Mouse (Mus musculus): ENCODE data around the gene Fam234b. TPM values are rescaled to one million over a fixed set of nuclear protein-coding genes. Genes with fewer than 3 reads are reported as not detected.

The Fam234b gene
- polyA plus RNA-seq, 1 experiment from 2014 or later: 12.2 TPM

- Histone ChIP-seq H3K4me1 (ENCODE audit: control insufficient read depth, insufficient read depth, low read length) (peaks cover 3% of the 10 kb centered on the region), H3K27ac (ENCODE audit: low read length) (no peak overlapping the region), H3K9me3 (replicated peaks; ENCODE audit: control insufficient read depth, low read length) (no peaks in the 10 kb centered on the region), H3K9ac (ENCODE audit: low read length) (no peak overlapping the region), H3K4me2 (ENCODE audit: low read depth, low read length) (no peak overlapping the region), H3K4me3 (ENCODE audit: low read length) (no peak overlapping the region), H3K36me3 (ENCODE audit: control insufficient read depth, insufficient read depth) (no peaks in the 10 kb centered on the region), H3K27me3 (ENCODE audit: control insufficient read depth, insufficient read depth, low read length) (no peaks in the 10 kb centered on the region)
- WGBS: 73% methylated on average over 6 of the region's 6 CpGs
- ATAC-seq (replicated peaks; ENCODE audit: extremely low read depth, insufficient read depth, low FRiP score): no peak
Measured at GRCm38 (mm10) chr6:135190122-135190521, 7.7 kb upstream of the Fam234b start.

DNA sequence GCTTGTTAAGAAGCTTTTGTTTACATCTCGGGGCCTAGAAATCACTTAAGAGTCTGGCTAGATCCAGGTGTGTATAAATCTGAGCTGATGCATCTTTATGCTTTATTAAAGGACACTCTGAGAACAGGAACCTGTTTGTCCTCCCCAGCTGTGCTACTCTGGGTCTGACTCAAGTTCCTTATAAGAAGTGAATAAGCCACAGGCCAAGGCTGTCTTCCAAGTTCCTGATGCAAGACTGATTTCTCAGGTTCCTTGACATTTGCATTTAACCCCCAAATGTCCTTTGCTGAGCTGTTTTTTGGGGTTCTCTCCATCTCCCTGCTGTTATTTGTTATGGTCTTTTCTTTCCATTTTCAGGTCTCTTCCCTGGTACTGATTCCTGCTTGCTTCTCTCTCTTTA, 5.9 kb upstream of the Fam234b start:
- H3K9me3 ChIP-seq (replicated peaks; ENCODE audit: control insufficient read depth, low read length): no peaks in the 10 kb centered on the region
- peaks cover 3% of the 10 kb centered on the region for H3K4me1 ChIP-seq (ENCODE audit: control insufficient read depth, insufficient read depth, low read length)
- 88% methylated on average over 1 of the region's 1 CpGs for WGBS
- H3K27me3 ChIP-seq (ENCODE audit: control insufficient read depth, insufficient read depth, low read length): no peaks in the 10 kb centered on the region
- no peak overlapping the region for H3K4me2 ChIP-seq (ENCODE audit: low read depth, low read length)
- H3K36me3 ChIP-seq (ENCODE audit: control insufficient read depth, insufficient read depth): no peaks in the 10 kb centered on the region
- no peak for ATAC-seq (replicated peaks; ENCODE audit: extremely low read depth, insufficient read depth, low FRiP score)
- no peak overlapping the region for H3K4me3 ChIP-seq (ENCODE audit: low read length)
- H3K27ac ChIP-seq (ENCODE audit: low read length): no peak overlapping the region
- H3K9ac ChIP-seq (ENCODE audit: low read length): no peak overlapping the region

DNA sequence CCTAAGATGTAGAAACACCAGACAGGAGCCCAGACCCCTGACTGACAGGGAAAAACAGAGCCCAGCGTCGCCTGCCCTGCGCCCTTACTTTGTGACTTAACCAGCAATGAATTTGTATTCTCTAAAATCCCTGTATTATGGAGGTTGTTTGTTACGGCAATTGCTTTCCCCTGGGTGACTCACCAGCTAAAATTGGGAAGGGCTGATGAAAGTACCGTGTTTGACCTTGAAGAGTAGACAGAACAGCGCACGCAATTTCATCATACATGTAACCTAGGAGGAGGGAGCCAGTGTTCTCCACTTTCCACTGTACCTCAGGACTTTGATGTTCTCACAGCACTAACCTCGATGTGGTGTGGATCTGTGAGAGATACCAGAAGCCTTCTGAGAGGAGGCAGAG, 4.8 kb upstream of the Fam234b start:
- Histone ChIP-seq H3K4me1 (ENCODE audit: control insufficient read depth, insufficient read depth, low read length) (peaks cover 6% of the 10 kb centered on the region), H3K27ac (ENCODE audit: low read length) (no peak overlapping the region), H3K4me3 (ENCODE audit: low read length) (no peak overlapping the region), H3K36me3 (ENCODE audit: control insufficient read depth, insufficient read depth) (no peaks in the 10 kb centered on the region), H3K27me3 (ENCODE audit: control insufficient read depth, insufficient read depth, low read length) (no peaks in the 10 kb centered on the region), H3K9ac (ENCODE audit: low read length) (no peak overlapping the region), H3K4me2 (ENCODE audit: low read depth, low read length) (no peak overlapping the region), H3K9me3 (replicated peaks; ENCODE audit: control insufficient read depth, low read length) (no peaks in the 10 kb centered on the region)
- ATAC-seq (replicated peaks; ENCODE audit: extremely low read depth, insufficient read depth, low FRiP score): no peak
- 66% methylated on average over 8 of the region's 8 CpGs for WGBS

- WGBS: 47% methylated on average over 4 of the region's 4 CpGs
- ATAC-seq (replicated peaks; ENCODE audit: extremely low read depth, insufficient read depth, low FRiP score): no peak
- Histone ChIP-seq H3K9me3 (replicated peaks; ENCODE audit: control insufficient read depth, low read length) (no peaks in the 10 kb centered on the region), H3K36me3 (ENCODE audit: control insufficient read depth, insufficient read depth) (no peaks in the 10 kb centered on the region), H3K4me1 (ENCODE audit: control insufficient read depth, insufficient read depth, low read length) (peaks cover 6% of the 10 kb centered on the region), H3K4me2 (ENCODE audit: low read depth, low read length) (no peak overlapping the region), H3K27ac (ENCODE audit: low read length) (no peak overlapping the region), H3K27me3 (ENCODE audit: control insufficient read depth, insufficient read depth, low read length) (no peaks in the 10 kb centered on the region), H3K4me3 (ENCODE audit: low read length) (no peak overlapping the region), H3K9ac (ENCODE audit: low read length) (no peak overlapping the region)
Measured at GRCm38 (mm10) chr6:135193733-135194132, 4.0 kb upstream of the Fam234b start.

DNA sequence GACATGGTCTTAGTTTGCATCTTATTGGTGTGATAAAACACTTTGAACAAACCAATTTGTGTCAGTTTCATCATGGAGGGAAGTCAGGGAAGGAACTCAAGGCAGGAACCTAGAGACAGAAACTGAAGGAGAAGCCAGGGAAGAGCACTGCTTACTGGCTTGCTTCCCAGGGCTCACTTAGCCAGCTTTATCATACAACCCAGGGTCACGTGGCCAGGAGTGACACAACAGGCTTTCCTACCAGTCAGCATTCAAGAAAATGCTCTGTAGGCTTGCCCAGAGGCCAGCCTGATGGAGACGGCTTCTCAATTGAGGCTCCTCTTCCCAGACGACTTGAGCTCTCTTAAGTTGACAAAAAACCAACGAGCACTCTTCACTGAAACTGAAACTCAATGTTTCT, 2.9 kb upstream of the Fam234b start:
- ATAC-seq (replicated peaks; ENCODE audit: extremely low read depth, insufficient read depth, low FRiP score): no peak
- Histone ChIP-seq H3K27ac (ENCODE audit: low read length) (no peak overlapping the region), H3K36me3 (ENCODE audit: control insufficient read depth, insufficient read depth) (no peaks in the 10 kb centered on the region), H3K27me3 (ENCODE audit: control insufficient read depth, insufficient read depth, low read length) (no peaks in the 10 kb centered on the region), H3K4me3 (ENCODE audit: low read length) (no peak overlapping the region), H3K9me3 (replicated peaks; ENCODE audit: control insufficient read depth, low read length) (no peaks in the 10 kb centered on the region), H3K4me2 (ENCODE audit: low read depth, low read length) (no peak overlapping the region), H3K9ac (ENCODE audit: low read length) (no peak overlapping the region), H3K4me1 (ENCODE audit: control insufficient read depth, insufficient read depth, low read length) (peaks cover 6% of the 10 kb centered on the region)
- WGBS: 71% methylated on average over 4 of the region's 4 CpGs

- Histone ChIP-seq H3K27ac (ENCODE audit: low read length) (no peak overlapping the region), H3K9me3 (replicated peaks; ENCODE audit: control insufficient read depth, low read length) (no peaks in the 10 kb centered on the region), H3K36me3 (ENCODE audit: control insufficient read depth, insufficient read depth) (no peaks in the 10 kb centered on the region), H3K4me1 (ENCODE audit: control insufficient read depth, insufficient read depth, low read length) (peaks cover 6% of the 10 kb centered on the region), H3K4me2 (ENCODE audit: low read depth, low read length) (no peak overlapping the region), H3K9ac (ENCODE audit: low read length) (no peak overlapping the region), H3K4me3 (ENCODE audit: low read length) (no peak overlapping the region), H3K27me3 (ENCODE audit: control insufficient read depth, insufficient read depth, low read length) (no peaks in the 10 kb centered on the region)
- no peak for ATAC-seq (replicated peaks; ENCODE audit: extremely low read depth, insufficient read depth, low FRiP score)
- 42% methylated on average over 8 of the region's 8 CpGs for WGBS
Measured at GRCm38 (mm10) chr6:135196707-135197106, 1.1 kb upstream of the Fam234b start.

DNA sequence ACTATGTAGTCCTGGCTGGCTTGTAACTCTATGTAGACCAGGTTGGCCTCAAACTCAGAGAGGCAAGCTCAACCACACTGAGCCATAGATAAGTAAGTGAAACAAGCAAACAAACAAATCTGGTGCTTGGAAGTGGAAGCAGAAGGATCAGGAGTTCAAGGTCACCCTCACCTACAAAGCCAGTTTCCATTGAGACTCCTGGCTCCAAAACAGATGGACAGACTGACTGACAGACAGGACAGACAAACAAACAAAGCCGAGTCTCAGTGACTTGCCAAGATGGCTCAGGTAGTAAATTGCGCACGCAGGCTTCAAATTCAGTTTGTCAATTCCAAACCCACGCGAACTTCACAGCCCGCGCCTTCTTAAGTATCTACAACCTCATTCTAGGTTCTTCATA, 331 bp upstream of the Fam234b start:
- Histone ChIP-seq H3K4me3 (ENCODE audit: low read length) (peak overlapping the region; percentile 88), H3K4me2 (ENCODE audit: low read depth, low read length) (peak overlapping the region; percentile 95), H3K9ac (ENCODE audit: low read length) (peak overlapping the region; percentile 88), H3K4me1 (ENCODE audit: control insufficient read depth, insufficient read depth, low read length) (peaks cover 6% of the 10 kb centered on the region), H3K27me3 (ENCODE audit: control insufficient read depth, insufficient read depth, low read length) (no peaks in the 10 kb centered on the region), H3K9me3 (replicated peaks; ENCODE audit: control insufficient read depth, low read length) (no peaks in the 10 kb centered on the region), H3K36me3 (ENCODE audit: control insufficient read depth, insufficient read depth) (no peaks in the 10 kb centered on the region), H3K27ac (ENCODE audit: low read length) (no peak overlapping the region)
- ATAC-seq (replicated peaks; ENCODE audit: extremely low read depth, insufficient read depth, low FRiP score): no peak
- 16% methylated on average over 7 of the region's 7 CpGs for WGBS

DNA sequence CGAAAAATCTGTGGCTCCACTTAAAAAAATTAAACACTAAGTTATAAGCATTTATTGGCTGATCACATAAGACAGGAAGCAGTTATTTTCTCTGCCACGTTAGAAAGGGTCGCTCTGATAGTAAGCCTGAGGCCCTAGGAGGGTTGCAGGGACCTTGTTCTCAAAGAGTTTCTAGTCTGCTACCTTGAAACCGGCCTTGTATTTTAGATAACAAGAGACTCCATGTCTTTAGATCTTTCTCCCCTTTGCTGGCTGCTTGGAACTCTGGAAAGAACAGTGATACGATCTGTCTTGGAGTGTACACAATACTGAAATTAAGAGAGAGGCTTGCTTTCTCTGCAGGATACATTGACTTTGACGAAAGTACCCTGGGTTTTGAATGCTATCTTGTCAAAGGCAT, 949 bp downstream of the Fam234b start:
- ATAC-seq (replicated peaks; ENCODE audit: extremely low read depth, insufficient read depth, low FRiP score): no peak
- H3K27me3 ChIP-seq (ENCODE audit: control insufficient read depth, insufficient read depth, low read length): no peaks in the 10 kb centered on the region
- H3K4me3 ChIP-seq (ENCODE audit: low read length): peak overlapping the region; percentile 88; the same call in 1 of the 2 replicates
- H3K36me3 ChIP-seq (ENCODE audit: control insufficient read depth, insufficient read depth): no peaks in the 10 kb centered on the region
- H3K4me1 ChIP-seq (ENCODE audit: control insufficient read depth, insufficient read depth, low read length): peaks cover 3% of the 10 kb centered on the region; the same call in 1 of the 2 replicates
- H3K4me2 ChIP-seq (ENCODE audit: low read depth, low read length): peak overlapping the region; percentile 95
- no peak overlapping the region for H3K9ac ChIP-seq (ENCODE audit: low read length)
- whole genome bisulfite sequencing: 57% methylated on average over 6 of the region's 6 CpGs
- H3K9me3 ChIP-seq (replicated peaks; ENCODE audit: control insufficient read depth, low read length): no peaks in the 10 kb centered on the region
- no peak overlapping the region for H3K27ac ChIP-seq (ENCODE audit: low read length)

- H3K27ac ChIP-seq (ENCODE audit: low read length): no peak overlapping the region
- no peaks in the 10 kb centered on the region for H3K27me3 ChIP-seq (ENCODE audit: control insufficient read depth, insufficient read depth, low read length)
- no peaks in the 10 kb centered on the region for H3K36me3 ChIP-seq (ENCODE audit: control insufficient read depth, insufficient read depth)
- H3K9ac ChIP-seq (ENCODE audit: low read length): no peak overlapping the region
- 86% methylated on average over 16 of the region's 16 CpGs for WGBS
- H3K4me2 ChIP-seq (ENCODE audit: low read depth, low read length): no peak overlapping the region
- H3K9me3 ChIP-seq (replicated peaks; ENCODE audit: control insufficient read depth, low read length): no peaks in the 10 kb centered on the region
- no peak overlapping the region for H3K4me3 ChIP-seq (ENCODE audit: low read length)
- ATAC-seq (replicated peaks; ENCODE audit: extremely low read depth, insufficient read depth, low FRiP score): no peak
- H3K4me1 ChIP-seq (ENCODE audit: control insufficient read depth, insufficient read depth, low read length): peaks cover 3% of the 10 kb centered on the region; the same call in 1 of the 2 replicates
Measured at GRCm38 (mm10) chr6:135200122-135200957, 2.6 kb downstream of the Fam234b start.

Measured in heart, embryonic 16.5 days (tissue).